Mouse (Mus musculus): Measurements from ENCODE around the gene Olfr681. TPM values are rescaled to one million over a fixed set of nuclear protein-coding genes. Genes with fewer than 3 reads are reported as not detected.
"Not testable (repeated sequence)": the region's sequence is repeated elsewhere in the genome, so short reads cannot be mapped to it uniquely, and the experiment has no call there.

Olfr681 gene
- not detected in 2 replicates for polyA plus RNA-seq (2015; fragmentation: Nextera tagmentation; extraction: Ambion mirVana)

GRCm38 (mm10) chr7:105116536-105116935 is at the start of gene Olfr681:
TSS of gene Olfr681 (plus strand) at chr7:105116836.
- Histone ChIP-seq H3K4me3 (ENCODE audit: low read depth, low read length) (no peak within 1 kb of the TSS), H3K4me2 (ENCODE audit: low read depth, low read length) (no peak within 1 kb of the TSS), H3K27me3 (ENCODE audit: control insufficient read depth, insufficient read depth, low read depth, low read length) (no peaks in the 10 kb centered on the region), H3K4me1 (ENCODE audit: control insufficient read depth, low read depth, low read length) (no peaks in the 10 kb centered on the region), H3K9ac (ENCODE audit: low read depth, low read length) (no peak within 1 kb of the TSS), H3K9me3 (replicated peaks; ENCODE audit: control insufficient read depth, low read length) (no peaks in the 10 kb centered on the region), H3K27ac (ENCODE audit: low read length) (no peak within 1 kb of the TSS), H3K36me3 (ENCODE audit: control insufficient read depth, insufficient read depth) (no peaks in the 10 kb centered on the region)
- no peak for ATAC-seq (ENCODE audit: low read depth)

GRCm38 (mm10) chr7:105080905-105081304 is 35.7 kb upstream of the Olfr681 start, which contains the start of gene Olfr679:
TSS of gene Olfr679 (plus strand) at chr7:105081205.
- H3K4me1 ChIP-seq (ENCODE audit: control insufficient read depth, low read depth, low read length) = no peaks in the 10 kb centered on the region
- no peak within 1 kb of the TSS for H3K27ac ChIP-seq (ENCODE audit: low read length)
- no peak within 1 kb of the TSS for H3K9ac ChIP-seq (ENCODE audit: low read depth, low read length)
- 19% methylated on average over 1 of the region's 1 CpGs for WGBS (ENCODE audit: insufficient replicate concordance)
- no peak within 1 kb of the TSS for H3K4me3 ChIP-seq (ENCODE audit: low read depth, low read length)
- H3K4me2 ChIP-seq (ENCODE audit: low read depth, low read length) = no peak within 1 kb of the TSS
- ATAC-seq (ENCODE audit: low read depth) = no peak
- H3K36me3 ChIP-seq (ENCODE audit: control insufficient read depth, insufficient read depth) = no peaks in the 10 kb centered on the region
- H3K27me3 ChIP-seq (ENCODE audit: control insufficient read depth, insufficient read depth, low read depth, low read length) = no peaks in the 10 kb centered on the region
- no peaks in the 10 kb centered on the region for H3K9me3 ChIP-seq (replicated peaks; ENCODE audit: control insufficient read depth, low read length)

GRCm38 (mm10) chr7:105092717-105093116 is 23.9 kb upstream of the Olfr681 start, which contains the start of gene Olfr680-ps1:
TSS of gene Olfr680-ps1 (minus strand) at chr7:105092817.
- H3K4me3 ChIP-seq (ENCODE audit: low read depth, low read length); ATAC-seq (ENCODE audit: low read depth); H3K9me3 ChIP-seq (replicated peaks; ENCODE audit: control insufficient read depth, low read length); H3K27ac ChIP-seq (ENCODE audit: low read length); H3K4me1 ChIP-seq (ENCODE audit: control insufficient read depth, low read depth, low read length); H3K9ac ChIP-seq (ENCODE audit: low read depth, low read length); H3K36me3 ChIP-seq (ENCODE audit: control insufficient read depth, insufficient read depth); H3K27me3 ChIP-seq (ENCODE audit: control insufficient read depth, insufficient read depth, low read depth, low read length); H3K4me2 ChIP-seq (ENCODE audit: low read depth, low read length): not testable (repeated sequence)

GRCm38 (mm10) chr7:105141275-105141674 is 24.6 kb downstream of the Olfr681 start:
- 42% methylated on average over 2 of the region's 2 CpGs for WGBS (ENCODE audit: insufficient replicate concordance)

DNA sequence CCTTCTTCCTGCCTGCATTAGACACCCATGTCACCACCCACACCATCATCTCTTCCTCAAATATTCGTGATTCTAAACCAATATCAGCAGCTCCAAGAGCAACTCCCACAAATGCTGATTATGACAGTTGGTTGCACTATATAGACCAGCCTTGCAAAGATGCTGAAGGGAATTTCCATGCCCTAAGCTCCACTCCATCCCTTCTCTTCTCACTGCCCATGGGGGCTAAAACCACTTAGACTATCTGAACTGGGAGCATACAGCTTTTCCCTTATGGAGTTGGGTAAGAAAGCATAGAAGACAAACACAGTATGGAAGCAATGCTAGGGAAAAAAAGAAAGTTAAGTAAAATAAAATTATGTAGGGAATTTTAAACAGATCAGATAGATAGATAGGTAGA is 30.3 kb downstream of the Olfr681 start, which contains the start of gene Olfr683:
Gene Olfr683, minus strand, starts transcription at position 101 of the 400 bp plus-strand sequence.
- H3K4me1 ChIP-seq (ENCODE audit: control insufficient read depth, low read depth, low read length) = no peaks in the 10 kb centered on the region
- H3K27me3 ChIP-seq (ENCODE audit: control insufficient read depth, insufficient read depth, low read depth, low read length) = no peaks in the 10 kb centered on the region
- no peak for ATAC-seq (ENCODE audit: low read depth)
- H3K27ac ChIP-seq (ENCODE audit: low read length) = no peak within 1 kb of the TSS
- no peak within 1 kb of the TSS for H3K9ac ChIP-seq (ENCODE audit: low read depth, low read length)
- H3K4me3 ChIP-seq (ENCODE audit: low read depth, low read length) = no peak within 1 kb of the TSS
- 33% methylated on average over 1 of the region's 1 CpGs for WGBS (ENCODE audit: insufficient replicate concordance)
- no peak within 1 kb of the TSS for H3K4me2 ChIP-seq (ENCODE audit: low read depth, low read length)
- no peaks in the 10 kb centered on the region for H3K9me3 ChIP-seq (replicated peaks; ENCODE audit: control insufficient read depth, low read length)
- no peaks in the 10 kb centered on the region for H3K36me3 ChIP-seq (ENCODE audit: control insufficient read depth, insufficient read depth)

More at GRCm38 (mm10) chr7:105141275-105141674, 24.6 kb downstream of the Olfr681 start:
- no peaks in the 10 kb centered on the region for H3K9me3 ChIP-seq (replicated peaks; ENCODE audit: control insufficient read depth, low read length)
- no peak for ATAC-seq (ENCODE audit: low read depth)
- H3K4me1 ChIP-seq (ENCODE audit: control insufficient read depth, low read depth, low read length) = no peaks in the 10 kb centered on the region
- no peak overlapping the region for H3K9ac ChIP-seq (ENCODE audit: low read depth, low read length)
- no peak overlapping the region for H3K4me3 ChIP-seq (ENCODE audit: low read depth, low read length)
- H3K27ac ChIP-seq (ENCODE audit: low read length) = no peak overlapping the region
- H3K27me3 ChIP-seq (ENCODE audit: control insufficient read depth, insufficient read depth, low read depth, low read length) = no peaks in the 10 kb centered on the region
- no peak overlapping the region for H3K4me2 ChIP-seq (ENCODE audit: low read depth, low read length)
- H3K36me3 ChIP-seq (ENCODE audit: control insufficient read depth, insufficient read depth) = no peaks in the 10 kb centered on the region

DNA sequence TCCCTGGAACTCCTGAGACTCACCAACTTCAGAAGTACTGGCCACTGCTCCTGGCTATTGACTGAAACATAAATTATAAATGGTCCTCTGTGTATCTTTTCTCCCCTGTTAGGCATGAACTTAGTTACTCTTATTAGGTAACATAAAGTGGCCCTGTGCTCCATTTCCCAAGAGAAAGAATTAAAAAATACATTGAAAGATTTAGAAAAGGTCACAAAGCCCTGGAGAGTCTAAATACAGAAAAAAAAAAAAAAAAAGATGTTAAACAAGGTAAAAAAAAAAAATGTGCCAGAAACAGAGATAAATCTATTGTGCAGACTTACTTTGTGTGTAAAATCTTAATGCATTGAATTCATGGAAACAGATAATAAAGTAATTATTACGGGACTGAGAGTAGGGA is 46.9 kb downstream of the Olfr681 start, which contains the start of gene Olfr684:
Gene Olfr684, minus strand, starts transcription at position 101 of the 400 bp plus-strand sequence.
- Histone ChIP-seq H3K4me2 (ENCODE audit: low read depth, low read length) (no peak within 1 kb of the TSS), H3K36me3 (ENCODE audit: control insufficient read depth, insufficient read depth) (no peaks in the 10 kb centered on the region), H3K4me1 (ENCODE audit: control insufficient read depth, low read depth, low read length) (no peaks in the 10 kb centered on the region), H3K4me3 (ENCODE audit: low read depth, low read length) (no peak within 1 kb of the TSS), H3K9me3 (replicated peaks; ENCODE audit: control insufficient read depth, low read length) (no peaks in the 10 kb centered on the region), H3K9ac (ENCODE audit: low read depth, low read length) (no peak within 1 kb of the TSS), H3K27me3 (ENCODE audit: control insufficient read depth, insufficient read depth, low read depth, low read length) (no peaks in the 10 kb centered on the region), H3K27ac (ENCODE audit: low read length) (no peak within 1 kb of the TSS)
- no peak for ATAC-seq (ENCODE audit: low read depth)
- 37% methylated on average over 1 of the region's 1 CpGs for WGBS (ENCODE audit: insufficient replicate concordance)

DNA sequence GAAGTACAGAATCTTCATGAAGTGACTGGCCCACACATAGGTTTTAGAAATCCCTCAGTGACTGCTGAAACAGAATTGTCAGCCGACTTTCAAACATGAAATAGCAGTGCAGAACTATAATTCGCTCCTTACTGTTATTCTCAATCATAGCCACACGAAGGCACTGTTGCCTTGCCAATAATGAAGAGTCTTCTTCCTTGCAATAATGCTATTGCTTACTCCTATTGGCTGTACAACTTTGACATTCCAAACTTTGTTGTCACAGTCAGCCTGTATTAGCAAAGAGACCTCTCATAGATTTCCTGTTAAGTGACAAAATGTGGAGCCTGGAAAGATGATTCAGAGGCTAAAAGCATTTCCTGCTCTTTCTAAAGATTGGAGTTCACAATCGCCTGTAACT is 54.1 kb downstream of the Olfr681 start:
- H3K9ac ChIP-seq (ENCODE audit: low read depth, low read length) = no peak overlapping the region
- H3K9me3 ChIP-seq (replicated peaks; ENCODE audit: control insufficient read depth, low read length) = no peaks in the 10 kb centered on the region
- H3K4me1 ChIP-seq (ENCODE audit: control insufficient read depth, low read depth, low read length) = no peaks in the 10 kb centered on the region
- ATAC-seq (ENCODE audit: low read depth) = no peak
- no peak overlapping the region for H3K27ac ChIP-seq (ENCODE audit: low read length)
- no peak overlapping the region for H3K4me3 ChIP-seq (ENCODE audit: low read depth, low read length)
- no peaks in the 10 kb centered on the region for H3K36me3 ChIP-seq (ENCODE audit: control insufficient read depth, insufficient read depth)
- H3K27me3 ChIP-seq (ENCODE audit: control insufficient read depth, insufficient read depth, low read depth, low read length) = no peaks in the 10 kb centered on the region
- no peak overlapping the region for H3K4me2 ChIP-seq (ENCODE audit: low read depth, low read length)
- 29% methylated on average over 4 of the region's 4 CpGs for WGBS (ENCODE audit: insufficient replicate concordance)

Other genes with a start within 250 kb of the Olfr681 start
- not detected in 2 replicates for gene Olfr665, start 238.8 kb upstream of the Olfr681 start, polyA plus RNA-seq (2015; fragmentation: Nextera tagmentation; extraction: Ambion mirVana)
- 0.05 TPM in 1 of 2 replicates, not detected in the other for gene Olfr666, start 220.9 kb upstream of the Olfr681 start, polyA plus RNA-seq (2015; fragmentation: Nextera tagmentation; extraction: Ambion mirVana)
- not detected in 2 replicates for gene Olfr667, start 195.4 kb upstream of the Olfr681 start, polyA plus RNA-seq (2015; fragmentation: Nextera tagmentation; extraction: Ambion mirVana)
- not detected in 2 replicates for gene Olfr668, start 188.8 kb upstream of the Olfr681 start, polyA plus RNA-seq (2015; fragmentation: Nextera tagmentation; extraction: Ambion mirVana)
- gene Olfr669, start 182.6 kb upstream of the Olfr681 start, polyA plus RNA-seq (2015; fragmentation: Nextera tagmentation; extraction: Ambion mirVana) = not detected in 2 replicates
- not detected in 2 replicates for gene Olfr670, start 154.2 kb upstream of the Olfr681 start, polyA plus RNA-seq (2015; fragmentation: Nextera tagmentation; extraction: Ambion mirVana)
- gene Olfr671, start 137.7 kb upstream of the Olfr681 start, polyA plus RNA-seq (2015; fragmentation: Nextera tagmentation; extraction: Ambion mirVana) = not detected in 2 replicates
- not detected in 2 replicates for gene Olfr672, start 114.8 kb upstream of the Olfr681 start, polyA plus RNA-seq (2015; fragmentation: Nextera tagmentation; extraction: Ambion mirVana)
- gene Olfr675, start 88.4 kb upstream of the Olfr681 start, polyA plus RNA-seq (2015; fragmentation: Nextera tagmentation; extraction: Ambion mirVana) = not detected in 2 replicates
- not detected in 2 replicates for gene Olfr676, start 84.1 kb upstream of the Olfr681 start, polyA plus RNA-seq (2015; fragmentation: Nextera tagmentation; extraction: Ambion mirVana)
- gene Olfr677, start 65.5 kb upstream of the Olfr681 start, polyA plus RNA-seq (2015; fragmentation: Nextera tagmentation; extraction: Ambion mirVana) = not detected in 2 replicates
- not detected in 2 replicates for gene Olfr678, start 52.4 kb upstream of the Olfr681 start, polyA plus RNA-seq (2015; fragmentation: Nextera tagmentation; extraction: Ambion mirVana)
- gene Olfr679, start 35.6 kb upstream of the Olfr681 start, polyA plus RNA-seq (2015; fragmentation: Nextera tagmentation; extraction: Ambion mirVana) = not detected in 2 replicates
- gene Olfr680-ps1, start 24.0 kb upstream of the Olfr681 start, polyA plus RNA-seq (2015; fragmentation: Nextera tagmentation; extraction: Ambion mirVana) = not detected in 2 replicates
- not detected in 2 replicates for gene Olfr683, start 30.2 kb downstream of the Olfr681 start, polyA plus RNA-seq (2015; fragmentation: Nextera tagmentation; extraction: Ambion mirVana)
- gene Olfr684, start 46.8 kb downstream of the Olfr681 start, polyA plus RNA-seq (2015; fragmentation: Nextera tagmentation; extraction: Ambion mirVana) = not detected in 2 replicates
- not detected in 2 replicates for gene Olfr685, start 69.2 kb downstream of the Olfr681 start, polyA plus RNA-seq (2015; fragmentation: Nextera tagmentation; extraction: Ambion mirVana)
- not detected in 2 replicates for gene Olfr686, start 90.6 kb downstream of the Olfr681 start, polyA plus RNA-seq (2015; fragmentation: Nextera tagmentation; extraction: Ambion mirVana)
- not detected in 2 replicates for gene Olfr688, start 171.3 kb downstream of the Olfr681 start, polyA plus RNA-seq (2015; fragmentation: Nextera tagmentation; extraction: Ambion mirVana)
- not detected in 2 replicates for gene Olfr689, start 194.3 kb downstream of the Olfr681 start, polyA plus RNA-seq (2015; fragmentation: Nextera tagmentation; extraction: Ambion mirVana)
- gene Olfr690, start 217.3 kb downstream of the Olfr681 start, polyA plus RNA-seq (2015; fragmentation: Nextera tagmentation; extraction: Ambion mirVana) = not detected in 2 replicates
- not detected in 2 replicates for gene Olfr691, start 225.4 kb downstream of the Olfr681 start, polyA plus RNA-seq (2015; fragmentation: Nextera tagmentation; extraction: Ambion mirVana)